Mouse (Mus musculus) retina, postnatal 7 days (tissue): ENCODE measurements at regions not wholly inside any gene's neighbourhood (a gene's known extent, or its start where the extent isn't known, plus 50 kb on each side); places are given as distances from the start of the nearest gene placed in this dataset.
"Not testable (repeated sequence)": the region's sequence is repeated elsewhere in the genome, so short reads cannot be mapped to it uniquely, and the experiment has no call there.

ENCODE experiments used
- DNase-seq: peaks from one replicate; pipeline ENCODE4 v3.0.0-alpha.2; 2012; ENCODE audit warnings: low read depth, low spot score

DNA sequence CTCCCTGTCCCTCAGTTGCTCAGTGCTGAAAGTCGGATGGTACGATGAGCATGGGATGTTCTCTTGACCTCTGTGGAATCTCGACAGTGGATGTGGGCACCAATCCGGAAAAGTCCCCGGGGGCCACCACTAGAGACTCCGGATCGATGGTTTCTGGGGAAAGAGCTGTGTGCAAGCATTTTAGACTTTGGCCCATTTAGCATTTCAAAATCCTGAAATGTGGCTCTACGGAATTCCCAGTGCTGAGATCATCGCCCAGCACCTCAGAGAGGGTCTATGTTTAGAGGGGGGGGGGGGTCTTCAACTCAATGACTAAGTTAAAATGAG is 68.6 kb downstream of the Tomm20 start:
- DNase-seq: no peak

DNA sequence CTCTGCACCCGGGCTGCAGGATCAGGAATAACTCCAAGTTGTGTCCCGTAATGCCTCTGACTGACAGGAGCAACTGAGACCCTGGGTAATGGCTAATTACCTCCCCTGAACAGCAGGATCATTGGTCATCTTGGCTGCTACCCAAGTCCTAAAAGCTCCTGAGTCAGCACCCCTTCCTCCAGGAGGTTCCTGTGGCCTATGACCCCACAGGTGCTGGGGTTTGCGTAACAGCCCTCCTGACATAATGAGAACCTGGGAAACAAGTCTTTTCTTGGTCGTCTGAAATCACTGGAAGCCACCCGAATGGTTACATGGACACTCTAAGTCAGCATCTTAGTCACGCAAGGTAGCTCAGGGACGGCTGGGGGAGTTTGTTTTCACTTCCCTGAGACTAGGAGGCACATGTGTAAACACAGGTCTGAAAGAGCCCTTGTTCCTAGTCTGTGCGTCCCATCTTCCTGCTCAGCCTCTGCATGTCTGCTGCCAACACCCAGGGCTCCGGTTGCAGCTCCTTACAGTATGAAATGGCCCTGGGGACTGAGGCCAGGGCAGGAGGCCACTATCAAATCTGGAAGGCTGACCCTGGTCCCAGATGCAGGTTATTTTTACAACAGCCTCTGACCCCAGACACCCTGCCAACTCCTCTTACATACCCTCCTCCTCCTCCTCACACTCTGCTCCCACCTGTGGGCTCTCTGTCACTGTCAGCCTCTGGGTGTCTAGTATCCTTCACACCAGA is 69.2 kb downstream of the Tomm20 start:
- no peak for DNase-seq

DNA sequence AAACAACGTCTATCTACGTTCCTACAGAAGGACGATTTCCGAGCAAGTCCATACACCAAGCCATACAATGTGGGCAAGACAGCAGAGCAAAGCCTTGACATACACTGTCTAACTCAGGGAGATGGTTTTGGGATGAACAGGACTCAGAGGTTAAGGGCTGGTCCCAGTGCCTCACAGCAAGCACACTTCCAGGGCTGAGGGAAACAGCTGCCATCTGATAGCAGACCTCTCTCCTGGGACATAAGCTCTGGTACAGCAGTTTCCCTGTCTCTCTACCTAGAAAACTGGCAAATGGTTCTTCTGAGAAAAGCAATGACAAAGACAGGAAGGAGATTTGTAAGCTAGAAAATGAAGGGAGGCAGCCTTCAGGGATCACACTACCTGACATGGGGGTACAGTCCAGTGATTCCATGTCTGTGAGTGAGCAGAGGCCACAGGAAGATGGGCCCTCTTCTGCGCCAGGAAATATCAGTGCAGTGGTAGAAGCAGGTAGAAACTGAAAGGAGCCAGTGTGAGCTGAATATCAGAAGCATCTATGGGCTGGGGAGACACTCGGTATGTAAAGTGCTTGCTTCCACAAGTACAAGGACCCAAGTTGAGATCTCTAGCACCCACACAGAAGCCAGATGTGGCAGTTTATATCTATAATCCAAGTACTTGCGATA is 70.0 kb downstream of the Tomm20 start:
- DNase-seq: no peak

DNA sequence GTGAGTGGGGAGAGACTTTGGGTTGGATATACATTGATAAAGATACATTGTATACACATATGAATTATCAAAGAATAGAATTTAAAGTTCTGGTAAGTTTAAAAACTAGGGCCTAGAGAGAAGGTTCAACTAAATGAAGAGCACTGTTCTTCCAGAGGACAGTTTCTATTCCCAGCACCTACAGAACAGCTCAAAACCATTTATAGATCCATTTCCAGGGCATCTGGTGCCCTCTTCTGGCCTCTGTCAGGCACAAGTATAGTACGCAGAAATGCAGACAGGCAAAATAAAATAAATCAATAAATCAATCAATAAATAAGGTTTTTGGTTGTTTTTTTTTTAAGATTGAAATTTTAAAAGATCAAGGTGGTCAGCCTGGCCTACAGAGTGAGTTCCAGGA is 70.8 kb downstream of the Tomm20 start:
- DNase-seq: no peak

DNA sequence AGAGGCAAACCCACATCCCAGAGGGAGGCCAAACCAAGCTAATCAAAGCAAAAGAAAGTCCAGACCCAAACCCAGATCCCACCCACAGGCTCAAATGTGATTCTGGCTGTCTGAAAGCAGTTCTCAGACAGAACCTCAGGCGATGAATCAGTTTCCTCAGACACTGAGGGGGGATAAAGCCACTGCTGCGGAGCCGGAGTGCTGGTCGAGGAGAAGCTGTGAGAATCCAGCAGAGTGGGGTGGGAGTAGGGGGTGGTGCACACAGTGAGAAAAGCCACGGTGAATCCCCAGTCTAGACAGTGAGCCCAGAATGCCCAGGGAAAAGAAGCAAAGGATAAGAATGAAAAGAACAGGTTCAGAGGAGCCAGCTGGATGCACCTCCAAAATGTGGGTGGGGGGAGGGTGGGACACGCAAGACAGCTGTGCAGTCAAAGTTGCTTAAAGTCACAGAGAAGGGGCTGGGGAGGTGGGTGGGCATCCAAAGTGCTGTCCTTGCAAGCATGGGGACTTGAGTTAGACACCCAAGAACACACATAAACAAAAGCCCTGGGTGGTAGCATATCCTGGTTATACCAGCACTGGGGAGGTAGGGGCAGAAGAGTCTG is 71.4 kb downstream of the Tomm20 start:
- no peak for DNase-seq

DNA sequence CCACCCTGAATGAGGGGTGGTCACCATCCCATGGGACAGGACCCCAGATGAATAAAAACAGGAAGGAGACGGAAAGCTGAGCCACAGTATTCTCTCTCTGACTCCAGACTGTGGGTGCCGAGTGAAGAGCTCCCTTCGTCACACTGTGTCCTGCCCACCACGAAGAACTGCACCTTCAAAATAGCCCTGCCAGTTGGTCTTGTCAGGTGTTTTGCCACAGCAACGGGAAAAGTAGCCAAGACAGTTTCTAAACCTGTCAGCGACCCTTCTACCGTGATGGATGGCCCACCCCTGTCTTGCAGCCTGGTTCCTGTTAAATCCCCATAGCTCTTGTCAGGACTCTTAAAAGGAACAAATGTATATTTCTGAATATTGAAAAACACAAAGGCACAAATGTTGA is 72.3 kb downstream of the Tomm20 start:
- no peak for DNase-seq

DNA sequence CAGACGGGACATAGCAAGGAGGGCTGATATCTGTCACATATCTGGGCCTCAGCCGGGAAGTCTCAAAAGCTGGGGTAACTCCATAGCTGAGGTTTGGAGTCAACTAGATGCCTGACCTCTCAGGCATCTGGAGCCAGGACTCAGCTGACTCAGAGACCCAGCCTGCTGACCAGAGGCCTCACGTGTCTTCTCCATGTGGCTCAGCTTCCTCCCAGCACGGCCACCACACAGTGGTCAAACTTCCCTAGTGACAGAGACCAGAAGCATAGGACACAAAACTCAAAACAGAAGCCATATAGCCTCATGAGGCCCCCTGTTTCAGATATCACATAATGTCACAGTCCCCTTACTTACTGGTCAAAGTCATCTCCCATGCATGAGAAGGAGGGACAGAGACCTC is 73.1 kb downstream of the Tomm20 start:
- no peak for DNase-seq

GRCm38 (mm10) chr8:126872133-126872532 is 73.5 kb downstream of the Tomm20 start:
- DNase-seq: no peak

DNA sequence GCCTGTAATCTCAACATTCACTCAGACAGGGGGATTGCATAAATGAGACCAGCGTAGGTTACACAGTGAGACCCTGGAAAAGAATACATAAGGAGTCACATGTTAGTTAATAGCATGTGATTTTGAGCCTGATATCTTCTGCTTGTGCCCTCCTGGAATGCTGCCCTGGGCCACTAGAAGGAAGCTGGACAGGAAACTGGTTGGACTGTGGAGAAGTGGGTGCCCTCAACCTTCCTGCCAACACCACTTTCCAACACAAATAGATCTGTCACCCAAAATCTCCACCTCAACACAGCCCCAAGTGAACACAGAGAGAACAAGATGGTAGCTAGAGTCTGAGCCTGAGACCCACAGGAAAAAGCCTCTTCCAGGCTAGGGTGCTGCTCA is 76.2 kb downstream of the Tomm20 start:
- no peak for DNase-seq

DNA sequence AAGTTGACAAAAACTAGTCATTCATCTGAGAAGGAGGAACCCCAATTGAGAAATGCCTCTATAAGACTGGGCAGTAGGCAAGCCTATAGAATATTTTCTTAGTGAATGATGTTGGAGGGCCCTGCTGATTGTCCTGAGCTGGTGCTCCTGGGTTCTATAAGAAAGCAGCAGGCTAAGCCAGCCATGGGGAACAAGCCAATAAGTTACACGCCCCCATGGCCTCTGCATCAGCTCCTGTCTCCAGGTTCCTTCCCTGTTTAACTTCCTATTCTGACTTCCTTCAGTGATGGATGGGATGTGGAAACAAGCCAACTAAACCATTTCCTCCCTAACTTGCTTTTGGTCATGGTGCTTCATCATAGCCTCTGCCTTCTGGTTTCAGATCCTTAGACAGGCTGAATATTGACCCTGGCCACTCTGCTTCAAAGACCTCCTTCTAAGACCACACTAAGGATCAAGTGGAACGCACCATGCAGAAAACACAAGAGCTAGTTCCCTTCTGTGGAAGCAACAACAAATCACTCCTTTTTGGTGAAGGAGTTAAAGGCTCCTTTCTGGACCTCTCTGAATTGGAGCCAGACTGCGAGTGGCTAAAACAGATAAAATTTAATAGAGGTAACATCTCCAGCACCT is 76.7 kb downstream of the Tomm20 start:
- no peak for DNase-seq

DNA sequence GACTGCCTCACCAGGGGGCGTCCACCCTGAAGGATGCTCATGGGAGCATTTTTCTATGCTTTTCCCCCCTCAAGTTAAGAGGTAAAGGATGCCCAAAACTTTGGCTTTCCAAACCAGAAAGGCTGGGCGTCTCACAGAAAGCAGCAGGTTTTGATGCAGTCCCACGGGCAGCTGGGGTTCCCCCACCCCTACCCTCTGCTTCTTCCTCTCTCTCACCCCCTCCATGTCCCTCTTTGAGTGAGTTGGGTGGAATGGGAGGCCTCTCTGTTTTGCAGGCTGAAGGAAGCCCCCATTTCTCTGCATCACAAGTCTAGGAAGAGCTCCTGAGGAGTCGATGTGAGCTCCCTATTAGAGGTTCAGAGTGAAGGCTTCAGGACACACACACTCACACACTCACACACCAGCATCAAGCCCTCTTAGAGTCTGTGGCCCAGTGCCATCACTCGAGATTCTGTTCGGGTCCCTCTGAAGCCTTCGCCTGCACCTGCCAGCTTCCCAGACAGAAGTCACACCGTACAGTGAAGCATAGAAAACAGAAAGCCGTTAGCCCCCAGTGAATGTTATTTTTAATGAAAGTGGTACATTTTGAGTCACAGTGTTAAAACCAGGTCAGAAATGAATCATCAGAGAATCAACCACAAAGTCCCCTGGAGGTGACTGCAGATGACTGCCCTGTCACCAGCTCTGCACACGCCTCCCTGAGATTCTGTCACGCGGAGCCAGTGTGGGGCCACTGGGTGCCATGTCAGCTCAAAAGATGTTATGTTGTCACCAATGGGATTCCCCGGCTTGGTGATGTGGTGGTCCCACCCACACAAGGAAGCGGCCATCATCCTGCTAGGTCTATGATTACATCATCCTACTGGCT is 78.3 kb downstream of the Tomm20 start:
- DNase-seq: no peak

DNA sequence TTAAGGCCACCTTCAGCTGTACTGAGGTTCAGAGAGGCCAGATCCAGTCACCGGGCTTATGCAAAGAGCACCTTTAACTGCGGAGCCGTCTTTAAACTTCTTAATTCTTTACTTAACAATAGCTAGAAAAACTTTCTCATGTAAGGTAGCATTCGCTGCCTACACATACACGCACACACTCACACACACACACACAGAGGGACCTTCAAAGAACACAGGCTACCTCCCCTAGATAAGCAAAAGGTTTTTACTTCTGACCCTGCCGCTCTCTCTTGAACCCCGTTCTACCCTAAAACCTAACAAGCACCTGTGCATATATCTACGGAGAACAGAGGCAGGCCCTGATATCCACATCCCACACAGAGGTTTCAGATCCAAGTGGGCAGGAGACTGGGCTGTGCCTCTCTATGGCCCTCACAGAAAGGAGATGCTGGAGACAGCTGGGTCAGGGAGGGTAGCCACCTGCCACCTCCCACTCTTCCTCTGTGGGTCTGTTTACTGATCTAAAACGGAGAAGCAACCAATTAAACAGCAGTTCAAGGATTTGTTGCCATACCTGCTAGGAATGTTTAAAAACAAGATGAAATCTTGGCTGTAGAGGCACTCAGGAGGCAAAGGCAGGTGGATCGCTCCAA is 81.2 kb downstream of the Tomm20 start:
- DNase-seq: no peak

DNA sequence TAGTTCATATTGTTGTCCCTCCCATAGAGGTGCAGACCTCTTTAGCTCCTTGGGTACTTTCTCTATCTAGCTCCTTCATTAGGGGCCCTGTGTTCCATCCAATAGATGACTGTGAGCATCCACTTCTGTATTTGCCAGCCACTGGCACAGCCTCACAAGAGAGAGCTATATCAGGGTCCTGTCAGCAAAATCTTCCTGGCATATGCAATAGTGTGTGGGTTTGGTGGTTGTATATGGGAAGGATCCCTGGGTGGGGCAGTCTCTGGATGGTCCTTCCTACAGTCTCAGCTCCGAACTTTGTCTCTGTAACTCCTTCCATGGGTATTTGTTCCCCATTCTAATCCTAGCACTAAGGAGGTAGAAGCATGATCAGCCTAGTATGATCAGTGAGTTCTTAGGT is 82.0 kb downstream of the Tomm20 start:
- DNase-seq: not testable (repeated sequence)

DNA sequence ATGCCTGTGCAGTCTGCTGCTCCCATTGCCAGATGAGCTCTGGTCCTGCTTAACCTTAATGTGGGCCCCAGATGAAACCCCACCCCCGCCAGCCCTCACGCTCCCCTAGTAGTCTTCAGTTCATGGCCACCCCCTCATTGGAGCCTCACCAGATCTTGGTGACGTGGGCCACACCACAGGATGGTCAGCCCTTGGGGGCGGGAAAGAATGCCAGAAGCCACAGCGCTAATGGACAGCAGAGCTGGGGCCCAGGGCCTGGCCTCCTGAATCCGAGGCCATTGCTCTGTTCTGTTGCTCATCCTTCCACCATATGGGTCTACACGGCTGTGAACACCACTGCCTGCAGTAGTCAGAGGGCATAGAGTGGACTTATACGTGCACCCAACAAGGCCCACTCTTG is 83.9 kb downstream of the Tomm20 start:
- no peak for DNase-seq

GRCm38 (mm10) chr8:126860630-126861029 is 85.0 kb downstream of the Tomm20 start:
- DNase-seq: no peak

GRCm38 (mm10) chr8:126859706-126860424 is 85.8 kb downstream of the Tomm20 start:
- DNase-seq: no peak

- DNase-seq: no peak
These were observed 88.1 kb downstream of the Tomm20 start for GRCm38 (mm10) chr8:126857307-126858203.

DNA sequence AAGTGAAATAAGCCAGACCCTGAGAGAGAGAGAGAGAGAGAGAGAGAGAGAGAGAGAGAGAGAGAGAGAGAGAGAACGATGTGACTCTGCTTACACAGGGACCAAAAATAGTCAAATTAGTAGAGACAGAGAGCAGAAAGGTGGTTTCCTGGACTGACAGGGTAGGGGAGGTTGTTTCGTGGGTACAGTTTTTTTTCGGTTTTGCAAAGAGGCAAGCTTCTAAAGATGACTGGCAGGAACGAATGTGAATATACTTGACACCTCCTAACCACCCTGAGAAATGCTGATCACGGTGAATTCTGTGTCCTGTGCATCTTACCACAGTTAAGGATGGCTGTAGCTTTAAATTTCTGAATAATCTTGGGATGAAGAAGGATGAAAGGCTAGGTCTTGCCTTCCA is 89.7 kb downstream of the Tomm20 start:
- no peak for DNase-seq

- no peak for DNase-seq
These were observed 90.5 kb downstream of the Tomm20 start for GRCm38 (mm10) chr8:126855056-126855609.
